Mouse (Mus musculus) bone marrow, adult 2 months (tissue): ENCODE measurements around the gene Trim56.

Source experiments
- CTCF ChIP-seq: fragments of 200-500 bp; IDR thresholded peaks from 2 replicates; pipeline ENCODE4 v1.5.1; 2011; ENCODE audit warnings: low read length, control low read depth; ENCODE audit not compliant: control insufficient read depth, insufficient read depth
- POLR2A ChIP-seq: fragments of 200-500 bp; IDR thresholded peaks from 2 replicates; pipeline ENCODE4 v1.6.1; 2011; ENCODE audit warnings: low read depth, mild to moderate bottlenecking, control low read depth, low read length, borderline replicate concordance; ENCODE audit not compliant: control insufficient read depth

DNA sequence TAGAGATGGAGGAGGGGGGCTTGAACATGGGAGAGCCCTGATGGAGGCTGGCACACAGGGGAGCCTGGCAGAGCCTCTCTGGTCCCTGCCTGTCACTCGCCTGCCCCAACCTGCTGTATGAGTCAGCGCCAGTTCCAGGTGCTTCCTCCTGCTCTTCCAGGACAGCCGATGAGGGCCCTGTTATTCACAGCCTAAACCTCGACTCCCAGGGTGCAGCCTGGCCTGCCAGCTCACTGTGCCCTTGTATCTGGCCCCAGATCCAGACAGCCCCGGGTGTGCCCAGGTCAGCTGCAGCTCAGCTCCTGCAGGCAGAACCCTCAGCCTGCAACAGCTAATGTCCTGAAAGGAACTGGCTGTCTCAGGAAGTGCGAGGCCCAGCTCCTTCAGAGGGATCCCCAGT lies 24.4 kb downstream of the Trim56 start:
- no peak for TF ChIP-seq CTCF
- TF ChIP-seq POLR2A, result no peak
